Mouse (Mus musculus) liver (tissue): ENCODE data around the gene 9030025P20Rik.
A peak's percentile ranks its signal among the peaks of the same experiment; 100 is the strongest.
"Not testable (repeated sequence)": the region's sequence is repeated elsewhere in the genome, so short reads cannot be mapped to it uniquely, and the experiment has no call there.

Experiments used
- DNase-seq: peaks from one replicate; pipeline ENCODE4 v3.0.0-alpha.2; 2020; ENCODE audit warnings: mixed read lengths

Gene 9030025P20Rik

GRCm38 (mm10) chr17:14978362-14979038 lies at the start of gene 9030025P20Rik, which contains the start of gene Gm3417:
9030025P20Rik (plus strand) TSS chr17:14978468.
Gm3417 (minus strand) TSS chr17:14978790.
- not testable (repeated sequence) for DNase-seq

- no peak for DNase-seq
Measured at GRCm38 (mm10) chr17:14928631-14929030, 49.6 kb upstream of the 9030025P20Rik start.

- no peak for DNase-seq
Measured at GRCm38 (mm10) chr17:14930697-14931096, 47.6 kb upstream of the 9030025P20Rik start.

GRCm38 (mm10) chr17:14931469-14931868 lies 46.8 kb upstream of the 9030025P20Rik start:
- no peak for DNase-seq

- DNase-seq: not testable (repeated sequence)
Measured at GRCm38 (mm10) chr17:14935280-14935679, 43.0 kb upstream of the 9030025P20Rik start.

- no peak for DNase-seq
Measured at GRCm38 (mm10) chr17:14935841-14936605, 42.2 kb upstream of the 9030025P20Rik start.

- DNase-seq: not testable (repeated sequence)
Measured at GRCm38 (mm10) chr17:14942181-14942580, 36.1 kb upstream of the 9030025P20Rik start.

- DNase-seq: peak; percentile 97
Measured at GRCm38 (mm10) chr17:14943009-14943728, 35.1 kb upstream of the 9030025P20Rik start, which contains the start of the genes Wdr27 and 1600012H06Rik. Wdr27 (minus strand) TSS chr17:14943158. 1600012H06Rik (plus strand) TSS chr17:14943184.

- no peak for DNase-seq
Measured at GRCm38 (mm10) chr17:14943729-14944059, 34.6 kb upstream of the 9030025P20Rik start.

- DNase-seq: no peak
Measured at GRCm38 (mm10) chr17:14944551-14944950, 33.7 kb upstream of the 9030025P20Rik start.

- no peak for DNase-seq
Measured at GRCm38 (mm10) chr17:14949161-14949827, 29.0 kb upstream of the 9030025P20Rik start.

- DNase-seq: peak; percentile 34
Measured at GRCm38 (mm10) chr17:14953452-14953851, 24.8 kb upstream of the 9030025P20Rik start.

GRCm38 (mm10) chr17:14958686-14959327 lies 19.5 kb upstream of the 9030025P20Rik start:
- DNase-seq: peak; percentile 23

- DNase-seq: peak; percentile 59
Measured at GRCm38 (mm10) chr17:14959979-14960378, 18.3 kb upstream of the 9030025P20Rik start.

GRCm38 (mm10) chr17:14960520-14960919 lies 17.7 kb upstream of the 9030025P20Rik start:
- DNase-seq: peak; percentile 48

GRCm38 (mm10) chr17:14960951-14961556 lies 17.2 kb upstream of the 9030025P20Rik start, which contains the start of gene Phf10:
Phf10 (minus strand) TSS chr17:14961273.
- DNase-seq: peak; percentile 64

- DNase-seq: not testable (repeated sequence)
Measured at GRCm38 (mm10) chr17:14961557-14962154, 16.6 kb upstream of the 9030025P20Rik start.

- not testable (repeated sequence) for DNase-seq
Measured at GRCm38 (mm10) chr17:14968373-14968913, 9.8 kb upstream of the 9030025P20Rik start.

- DNase-seq: not testable (repeated sequence)
Measured at GRCm38 (mm10) chr17:14977718-14978361, 428 bp upstream of the 9030025P20Rik start.

- not testable (repeated sequence) for DNase-seq
Measured at GRCm38 (mm10) chr17:14990116-14990702, 11.9 kb downstream of the 9030025P20Rik start.
